Mouse (Mus musculus) 3T3-L1 (cell line): Measurements from ENCODE around the gene Fpgs.
A peak's percentile ranks its signal among the peaks of the same experiment; 100 is the strongest.

Source experiments
- DNase-seq: peaks from one replicate; pipeline ENCODE4 v3.0.0-alpha.2; 2015; ENCODE audit warnings: low read depth, low spot score

The Fpgs gene

DNA sequence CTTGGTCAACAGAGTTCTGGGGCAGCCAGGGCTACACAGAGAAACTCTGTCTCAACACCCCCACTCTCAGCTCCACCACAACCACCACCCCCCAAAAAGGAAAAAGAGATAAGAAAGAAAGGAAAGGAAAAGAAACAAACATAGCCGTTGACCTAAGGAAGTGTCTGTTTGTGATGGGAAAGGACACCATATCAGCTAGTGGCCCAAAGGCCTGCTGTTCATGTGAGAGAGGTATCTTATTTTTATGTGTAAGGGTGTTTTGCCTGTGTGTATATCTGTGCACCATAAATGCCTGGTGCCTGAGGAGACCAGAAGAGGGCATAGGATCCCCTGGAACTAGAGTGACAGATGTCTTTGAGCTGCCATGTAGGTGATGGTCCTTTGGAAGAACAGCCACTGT, 64.3 kb downstream of the Fpgs start:
- no peak for DNase-seq

DNA sequence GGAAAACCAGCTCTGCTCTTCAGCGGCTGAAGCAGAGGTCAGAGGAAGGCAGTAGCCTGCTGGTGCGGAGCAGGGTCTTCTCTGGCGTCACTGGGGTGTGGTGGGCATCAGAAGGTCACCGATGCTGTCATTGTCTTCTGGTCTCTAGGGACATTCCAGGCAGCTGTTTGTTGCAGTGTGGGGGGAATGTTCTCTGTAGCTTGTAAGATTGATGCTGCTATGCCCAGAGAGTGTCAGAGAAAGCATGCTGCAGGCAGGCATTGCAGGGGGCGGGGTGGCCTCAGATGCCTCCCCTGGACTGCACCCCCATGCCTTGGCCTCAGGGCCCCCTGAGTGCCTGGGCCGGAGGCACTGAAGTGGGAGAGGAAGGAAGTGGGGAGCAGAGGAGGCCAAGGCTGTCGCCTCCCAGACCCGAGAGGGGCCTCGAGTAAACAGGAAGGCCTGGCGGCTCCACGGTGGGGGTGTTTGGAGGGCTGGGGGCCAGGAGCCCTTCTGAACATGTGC, 66.1 kb downstream of the Fpgs start:
- DNase-seq, result no peak

GRCm38 (mm10) chr2:32636617-32637016, 67.3 kb downstream of the Fpgs start:
- DNase-seq, result no peak

GRCm38 (mm10) chr2:32634277-32635105, 69.5 kb downstream of the Fpgs start:
- DNase-seq, result no peak

- DNase-seq, result peak; percentile 80
These were observed 70.3 kb downstream of the Fpgs start for GRCm38 (mm10) chr2:32633660-32634059.
